Mouse (Mus musculus): ENCODE data around the gene Dpp8.

DNA sequence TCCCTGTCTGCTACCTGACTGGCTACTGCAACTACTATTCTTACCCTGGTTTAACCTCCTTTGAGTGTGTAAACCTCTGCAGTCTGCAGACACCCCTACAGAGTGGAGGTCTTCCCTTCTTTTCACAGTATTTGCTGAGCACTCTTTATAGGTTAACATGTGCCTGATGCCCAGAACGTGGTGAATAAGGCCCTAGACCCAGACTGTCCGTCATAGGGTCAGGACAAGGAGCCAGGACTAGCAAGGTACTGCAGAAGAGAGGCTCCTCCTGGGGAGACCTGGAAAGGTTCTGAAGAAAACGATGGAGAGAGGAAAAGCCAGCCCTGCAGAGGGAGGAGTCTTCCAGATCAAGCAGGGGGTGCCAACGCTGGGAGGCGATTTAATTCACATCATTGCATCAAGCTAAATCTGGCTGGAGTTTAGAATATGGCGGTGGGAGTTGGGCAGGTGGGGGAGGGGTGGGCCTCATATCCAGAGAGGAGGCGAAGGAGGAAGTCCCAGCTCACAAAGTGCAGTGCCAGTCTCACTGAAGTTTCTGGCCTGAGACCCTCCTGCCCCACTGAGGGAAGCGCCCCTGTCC lies 71.0 kb downstream of the Dpp8 start:
- TF ChIP-seq CTCF (IDR thresholded peaks at IDR 0.05; ENCODE audit: borderline replicate concordance, control insufficient read depth, extremely low read depth, insufficient read depth, low read length, poor library complexity): no peak
- TF ChIP-seq POLR2A (IDR thresholded peaks at IDR 0.05; ENCODE audit: control insufficient read depth, extremely low read depth, insufficient read depth, low read length, poor library complexity): no peak
